Mouse (Mus musculus) spleen, adult 2 months (tissue): ENCODE measurements around the gene Ren1.

Experiments used
- CTCF ChIP-seq: fragments of 200-500 bp; IDR thresholded peaks from 2 replicates; pipeline ENCODE4 v1.5.1; 2011; ENCODE audit warnings: mild to moderate bottlenecking, inconsistent platforms; ENCODE audit not compliant: insufficient read depth, insufficient read length, insufficient replicate concordance; ENCODE audit errors: extremely low read depth
- POLR2A ChIP-seq: fragments of 200-500 bp; IDR thresholded peaks from 2 replicates; pipeline ENCODE4 v1.6.1; 2011; ENCODE audit warnings: low read depth, low read length, inconsistent platforms

DNA sequence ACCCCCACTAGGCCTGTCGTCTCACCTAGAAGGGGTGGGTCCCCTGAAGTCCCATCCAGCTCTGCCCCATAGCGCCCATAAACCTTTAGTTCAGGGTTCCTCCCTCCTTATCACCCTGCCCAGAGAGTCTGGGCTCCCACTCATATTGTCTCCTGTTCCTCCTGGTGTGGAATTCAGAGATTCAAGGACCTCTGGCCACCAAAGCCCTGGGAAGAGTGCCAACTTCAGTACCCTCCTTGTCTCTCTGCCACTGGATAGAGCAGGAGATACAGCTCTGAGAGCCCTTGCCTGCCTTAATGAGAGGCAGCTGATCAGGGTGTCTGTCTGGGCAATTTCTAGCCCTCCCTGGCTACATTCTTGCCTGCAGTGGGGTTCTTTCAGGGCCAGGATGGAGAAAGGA lies 14.6 kb downstream of the Ren1 start:
- TF ChIP-seq CTCF: no peak
- no peak for TF ChIP-seq POLR2A
